Mouse (Mus musculus): ENCODE measurements at regions not wholly inside any gene's neighbourhood (a gene's known extent, or its start where the extent isn't known, plus 50 kb on each side); places are given as distances from the start of the nearest gene placed in this dataset.

DNA sequence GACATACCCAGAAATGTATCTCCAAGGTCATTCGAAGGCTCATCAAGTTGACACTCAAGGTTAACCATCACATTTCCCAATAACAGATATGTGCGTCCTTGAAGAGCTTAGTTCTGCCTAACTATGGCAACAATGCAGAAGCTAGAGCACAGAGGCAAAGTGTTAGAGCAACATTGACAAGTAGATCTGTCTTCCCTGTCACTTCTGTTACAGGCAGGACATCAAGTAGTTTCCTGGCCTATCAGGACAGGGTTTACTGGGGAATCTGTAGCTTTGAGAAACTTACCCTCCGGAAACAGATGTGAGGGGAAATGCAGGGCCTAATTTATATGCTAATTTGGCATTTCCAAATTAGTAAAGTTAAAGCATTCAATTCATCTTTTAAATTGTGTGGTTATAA, 211.2 kb upstream of the Plscr5 start:
- ATAC-seq (ENCODE audit: insufficient read depth, low read depth) (no peak), DNase-seq (ENCODE audit: low spot score) (no peak)
- no peaks in the 10 kb centered on the region for H3K4me1 ChIP-seq (ENCODE audit: control insufficient read depth, insufficient read depth)
- H3K36me3 ChIP-seq (replicated peaks; ENCODE audit: control insufficient read depth, insufficient read depth, low read length): no peaks in the 10 kb centered on the region
- no peaks in the 10 kb centered on the region for H3K27me3 ChIP-seq (ENCODE audit: control insufficient read depth, insufficient read depth, low read length)
- H3K4me2 ChIP-seq (ENCODE audit: low read depth, low read length): no peak overlapping the region
- no peaks in the 10 kb centered on the region for H3K9me3 ChIP-seq (replicated peaks; ENCODE audit: control insufficient read depth, low read length)
- 62% methylated on average over 3 of the region's 3 CpGs for WGBS
- no peak overlapping the region for H3K4me3 ChIP-seq (ENCODE audit: low read depth, low read length)
- no peak overlapping the region for H3K27ac ChIP-seq (ENCODE audit: low read depth)
- H3K9ac ChIP-seq (replicated peaks; ENCODE audit: low read depth, low read length): no peak overlapping the region
- TF ChIP-seq EP300 (IDR thresholded peaks at IDR 0.05; ENCODE audit: low read depth): no peak
- no peak for TF ChIP-seq CTCF (IDR thresholded peaks at IDR 0.05; ENCODE audit: low read depth)

DNA sequence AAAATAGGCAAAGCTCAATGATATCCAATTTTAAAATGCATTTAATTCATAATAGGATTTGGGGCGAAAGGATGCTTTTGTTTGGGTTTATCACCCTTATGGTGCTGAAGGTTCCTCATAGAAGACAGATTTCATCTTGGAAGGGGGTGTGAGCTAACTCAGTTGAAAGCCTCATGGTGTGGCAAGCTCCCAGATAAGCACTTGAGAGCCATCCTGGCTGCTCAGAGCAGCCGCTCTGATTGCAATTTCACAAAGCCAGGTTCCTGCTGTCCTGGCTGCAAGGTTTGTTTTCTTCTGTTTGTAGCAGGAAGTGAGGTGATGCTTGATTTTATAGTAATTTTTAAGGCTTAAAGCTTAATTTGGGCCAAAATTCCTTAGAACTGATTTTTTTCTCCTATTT, 228.7 kb upstream of the Plscr5 start:
- TF ChIP-seq EP300 (IDR thresholded peaks at IDR 0.05; ENCODE audit: low read depth) (no peak), CTCF (IDR thresholded peaks at IDR 0.05; ENCODE audit: low read depth) (no peak)
- Histone ChIP-seq H3K9ac (replicated peaks; ENCODE audit: low read depth, low read length) (no peak overlapping the region), H3K27ac (ENCODE audit: low read depth) (no peak overlapping the region), H3K36me3 (replicated peaks; ENCODE audit: control insufficient read depth, insufficient read depth, low read length) (no peaks in the 10 kb centered on the region), H3K4me1 (ENCODE audit: control insufficient read depth, insufficient read depth) (no peaks in the 10 kb centered on the region), H3K4me3 (ENCODE audit: low read depth, low read length) (no peak overlapping the region), H3K9me3 (replicated peaks; ENCODE audit: control insufficient read depth, low read length) (no peaks in the 10 kb centered on the region), H3K4me2 (ENCODE audit: low read depth, low read length) (no peak overlapping the region), H3K27me3 (ENCODE audit: control insufficient read depth, insufficient read depth, low read length) (no peaks in the 10 kb centered on the region)
- DNase-seq (ENCODE audit: low spot score): no peak
- WGBS: 41% methylated on average over 2 of the region's 2 CpGs
- ATAC-seq (ENCODE audit: insufficient read depth, low read depth): no peak

DNA sequence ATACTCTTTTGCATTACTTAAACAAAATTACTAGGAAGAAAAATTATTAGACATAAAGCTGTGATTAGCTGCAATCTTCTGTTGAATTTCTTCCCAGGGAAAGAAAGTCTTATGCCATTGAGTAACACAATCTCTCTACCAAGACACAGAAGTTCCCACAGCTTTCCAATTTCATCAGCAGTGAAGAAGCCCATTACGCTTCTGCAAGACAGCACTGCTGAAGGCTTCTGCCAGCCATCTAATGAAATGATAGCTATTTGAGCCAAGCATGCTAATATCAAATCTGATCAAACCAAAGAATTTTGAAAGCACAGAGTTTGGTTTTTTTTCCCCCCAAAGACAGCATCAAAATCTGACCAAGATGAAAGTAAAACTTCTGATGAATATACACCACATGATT, 230.0 kb upstream of the Plscr5 start:
- Histone ChIP-seq H3K27me3 (ENCODE audit: control insufficient read depth, insufficient read depth, low read length) (no peaks in the 10 kb centered on the region), H3K4me3 (ENCODE audit: low read depth, low read length) (no peak overlapping the region), H3K9me3 (replicated peaks; ENCODE audit: control insufficient read depth, low read length) (no peaks in the 10 kb centered on the region), H3K36me3 (replicated peaks; ENCODE audit: control insufficient read depth, insufficient read depth, low read length) (no peaks in the 10 kb centered on the region), H3K9ac (replicated peaks; ENCODE audit: low read depth, low read length) (no peak overlapping the region), H3K4me1 (ENCODE audit: control insufficient read depth, insufficient read depth) (no peaks in the 10 kb centered on the region), H3K27ac (ENCODE audit: low read depth) (no peak overlapping the region), H3K4me2 (ENCODE audit: low read depth, low read length) (no peak overlapping the region)
- ATAC-seq (ENCODE audit: insufficient read depth, low read depth) (no peak), DNase-seq (ENCODE audit: low spot score) (no peak)
- 84% methylated on average over 1 of the region's 1 CpGs for WGBS
- no peak for TF ChIP-seq CTCF (IDR thresholded peaks at IDR 0.05; ENCODE audit: low read depth)
- no peak for TF ChIP-seq EP300 (IDR thresholded peaks at IDR 0.05; ENCODE audit: low read depth)

DNA sequence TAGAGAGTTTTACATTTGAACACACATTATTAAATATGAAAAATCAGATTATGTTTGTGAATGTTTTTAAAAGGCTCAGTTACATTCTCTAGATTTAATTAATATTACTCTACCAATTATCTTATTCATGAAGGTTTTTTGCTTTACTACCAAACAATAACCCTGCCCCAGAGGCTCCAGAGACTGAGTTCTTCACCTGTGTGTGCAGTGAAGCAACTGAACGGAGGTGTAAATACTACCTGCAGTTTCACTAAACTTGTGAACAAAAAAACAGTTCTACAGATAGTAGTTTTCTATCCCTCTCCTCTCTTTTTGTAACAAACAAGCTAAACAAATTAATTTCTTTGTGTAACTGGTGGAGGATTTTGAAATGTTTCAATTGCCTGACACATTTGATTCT, 231.1 kb upstream of the Plscr5 start:
- DNase-seq (ENCODE audit: low spot score) (no peak), ATAC-seq (ENCODE audit: insufficient read depth, low read depth) (no peak)
- Histone ChIP-seq H3K36me3 (replicated peaks; ENCODE audit: control insufficient read depth, insufficient read depth, low read length) (no peaks in the 10 kb centered on the region), H3K27me3 (ENCODE audit: control insufficient read depth, insufficient read depth, low read length) (no peaks in the 10 kb centered on the region), H3K4me2 (ENCODE audit: low read depth, low read length) (no peak overlapping the region), H3K27ac (ENCODE audit: low read depth) (no peak overlapping the region), H3K4me1 (ENCODE audit: control insufficient read depth, insufficient read depth) (no peaks in the 10 kb centered on the region), H3K9ac (replicated peaks; ENCODE audit: low read depth, low read length) (no peak overlapping the region), H3K9me3 (replicated peaks; ENCODE audit: control insufficient read depth, low read length) (no peaks in the 10 kb centered on the region), H3K4me3 (ENCODE audit: low read depth, low read length) (no peak overlapping the region)
- 63% methylated on average over 1 of the region's 1 CpGs for WGBS
- TF ChIP-seq EP300 (IDR thresholded peaks at IDR 0.05; ENCODE audit: low read depth) (no peak), CTCF (IDR thresholded peaks at IDR 0.05; ENCODE audit: low read depth) (no peak)

DNA sequence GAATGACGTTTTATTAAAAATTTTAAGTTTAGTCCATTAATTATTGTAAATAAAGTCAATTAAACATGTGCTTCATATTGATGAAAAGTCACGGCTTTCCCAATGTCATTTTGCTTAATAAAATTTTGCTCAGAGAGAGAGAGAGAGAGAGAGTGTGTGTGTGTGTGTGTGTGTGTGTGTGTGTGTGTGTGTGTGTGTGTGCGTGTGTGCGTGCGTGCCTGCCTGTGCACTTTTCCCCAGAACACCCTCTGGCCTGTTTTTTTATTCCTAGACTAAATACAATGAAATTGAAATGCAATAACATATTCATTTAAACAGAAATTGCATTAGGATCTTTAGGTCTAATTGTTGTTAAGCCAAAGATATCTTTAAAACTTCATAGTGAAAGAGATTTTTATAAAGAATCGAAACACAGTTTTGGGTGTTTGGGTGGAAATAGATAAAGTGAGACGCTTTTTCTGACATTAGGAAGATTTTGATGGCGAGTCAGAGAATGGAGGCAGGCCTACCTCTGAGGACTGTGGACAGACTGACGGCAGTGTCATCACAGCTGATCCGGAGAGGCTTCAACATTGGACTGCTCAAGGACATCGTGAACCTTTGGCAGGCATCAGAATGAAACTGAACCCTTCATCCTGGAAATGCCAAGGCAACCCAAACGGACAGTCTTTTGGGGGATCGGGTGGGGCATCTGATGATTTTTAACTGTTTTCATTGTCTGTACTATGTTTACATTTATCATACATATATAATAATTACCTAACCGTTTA, 232.0 kb upstream of the Plscr5 start:
- no peak overlapping the region for H3K4me3 ChIP-seq (ENCODE audit: low read depth, low read length)
- H3K36me3 ChIP-seq (replicated peaks; ENCODE audit: control insufficient read depth, insufficient read depth, low read length): no peaks in the 10 kb centered on the region
- WGBS: 67% methylated on average over 14 of the region's 14 CpGs
- ATAC-seq (ENCODE audit: insufficient read depth, low read depth) (no peak), DNase-seq (ENCODE audit: low spot score) (no peak)
- no peak overlapping the region for H3K27ac ChIP-seq (ENCODE audit: low read depth)
- H3K4me1 ChIP-seq (ENCODE audit: control insufficient read depth, insufficient read depth): no peaks in the 10 kb centered on the region
- no peaks in the 10 kb centered on the region for H3K9me3 ChIP-seq (replicated peaks; ENCODE audit: control insufficient read depth, low read length)
- H3K4me2 ChIP-seq (ENCODE audit: low read depth, low read length): no peak overlapping the region
- no peak overlapping the region for H3K9ac ChIP-seq (replicated peaks; ENCODE audit: low read depth, low read length)
- no peak for TF ChIP-seq CTCF (IDR thresholded peaks at IDR 0.05; ENCODE audit: low read depth)
- TF ChIP-seq EP300 (IDR thresholded peaks at IDR 0.05; ENCODE audit: low read depth): no peak
- no peaks in the 10 kb centered on the region for H3K27me3 ChIP-seq (ENCODE audit: control insufficient read depth, insufficient read depth, low read length)

DNA sequence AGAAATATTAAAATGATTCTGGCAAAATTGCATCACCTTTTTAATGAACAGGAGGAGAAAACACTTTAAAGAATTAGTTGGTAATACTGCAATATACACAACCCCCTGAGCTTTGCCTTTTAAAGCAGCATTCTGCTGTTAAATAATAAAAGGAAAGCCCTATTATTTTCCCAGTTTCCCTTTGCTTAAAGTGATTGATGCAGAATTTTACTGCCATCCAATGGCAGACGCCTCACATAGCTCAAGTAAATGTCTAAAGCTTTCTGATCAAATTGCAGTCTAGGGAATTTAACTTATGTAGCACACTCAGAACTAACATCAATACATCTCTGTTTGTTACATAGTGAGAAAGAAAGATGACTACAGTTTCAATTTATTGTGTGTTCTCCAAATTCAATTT, 233.1 kb upstream of the Plscr5 start:
- no peak overlapping the region for H3K4me2 ChIP-seq (ENCODE audit: low read depth, low read length)
- ATAC-seq (ENCODE audit: insufficient read depth, low read depth) (no peak), DNase-seq (ENCODE audit: low spot score) (no peak)
- 25% methylated on average over 1 of the region's 1 CpGs for WGBS
- TF ChIP-seq EP300 (IDR thresholded peaks at IDR 0.05; ENCODE audit: low read depth): no peak
- no peak for TF ChIP-seq CTCF (IDR thresholded peaks at IDR 0.05; ENCODE audit: low read depth)
- H3K9ac ChIP-seq (replicated peaks; ENCODE audit: low read depth, low read length): no peak overlapping the region
- H3K9me3 ChIP-seq (replicated peaks; ENCODE audit: control insufficient read depth, low read length): no peaks in the 10 kb centered on the region
- H3K36me3 ChIP-seq (replicated peaks; ENCODE audit: control insufficient read depth, insufficient read depth, low read length): no peaks in the 10 kb centered on the region
- H3K27ac ChIP-seq (ENCODE audit: low read depth): no peak overlapping the region
- no peak overlapping the region for H3K4me3 ChIP-seq (ENCODE audit: low read depth, low read length)
- H3K4me1 ChIP-seq (ENCODE audit: control insufficient read depth, insufficient read depth): no peaks in the 10 kb centered on the region
- no peaks in the 10 kb centered on the region for H3K27me3 ChIP-seq (ENCODE audit: control insufficient read depth, insufficient read depth, low read length)

All from heart, postnatal 0 days (tissue).